Mouse (Mus musculus): ENCODE measurements around the gene Olfr780.

GRCm38 (mm10) chr10:129357307-129357706, 39.4 kb downstream of the Olfr780 start:
- TF ChIP-seq CTCF (IDR thresholded peaks at IDR 0.05; ENCODE audit: borderline replicate concordance, control insufficient read depth, extremely low read depth, insufficient read depth, low read length, poor library complexity) (no peak), POLR2A (IDR thresholded peaks at IDR 0.05; ENCODE audit: control insufficient read depth, extremely low read depth, insufficient read depth, low read length, poor library complexity) (no peak)
